Mouse (Mus musculus): ENCODE results near the gene Cacna2d3.

Gene Cacna2d3

DNA sequence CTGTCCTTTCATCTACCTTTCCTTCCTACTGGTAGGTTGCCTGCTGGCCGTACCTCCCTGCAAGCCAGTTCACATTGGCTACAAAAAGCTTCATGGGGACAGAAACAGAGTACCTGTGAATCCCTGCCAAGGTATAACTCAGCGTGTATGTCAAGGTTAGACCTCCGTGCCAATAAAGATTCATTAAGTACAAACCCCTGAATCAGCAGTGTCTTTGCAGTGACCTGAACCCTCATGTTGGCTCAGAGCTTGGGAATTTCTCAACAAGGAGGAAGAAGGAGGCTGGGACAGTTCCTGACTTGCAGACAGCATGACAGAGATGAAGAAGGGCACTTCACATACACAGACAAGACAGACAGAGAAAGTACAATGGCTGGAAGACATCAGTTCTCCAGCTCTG, 225.1 kb downstream of the Cacna2d3 start:
- no peak for DNase-seq (ENCODE audit: low read depth, low spot score)

DNA sequence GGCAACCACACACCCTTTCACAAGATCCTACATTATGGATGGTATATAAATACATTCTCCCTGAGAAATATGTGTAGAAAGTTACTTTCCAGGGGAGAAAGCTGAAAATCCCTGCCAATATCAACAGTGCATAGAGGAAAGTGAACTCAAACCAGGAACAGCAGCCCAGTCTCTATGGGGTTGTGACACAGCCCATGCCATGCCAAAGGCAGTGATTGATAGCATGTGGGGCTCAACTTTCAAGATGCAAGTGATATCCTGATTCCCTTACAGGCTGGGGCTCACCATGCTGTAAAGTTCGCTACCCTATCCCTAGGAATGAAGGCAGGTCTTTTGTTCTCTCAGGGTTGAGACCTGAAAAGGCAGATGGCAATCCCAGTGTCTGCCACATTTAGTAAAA, 229.9 kb downstream of the Cacna2d3 start:
- no peak for DNase-seq (ENCODE audit: low read depth, low spot score)

DNA sequence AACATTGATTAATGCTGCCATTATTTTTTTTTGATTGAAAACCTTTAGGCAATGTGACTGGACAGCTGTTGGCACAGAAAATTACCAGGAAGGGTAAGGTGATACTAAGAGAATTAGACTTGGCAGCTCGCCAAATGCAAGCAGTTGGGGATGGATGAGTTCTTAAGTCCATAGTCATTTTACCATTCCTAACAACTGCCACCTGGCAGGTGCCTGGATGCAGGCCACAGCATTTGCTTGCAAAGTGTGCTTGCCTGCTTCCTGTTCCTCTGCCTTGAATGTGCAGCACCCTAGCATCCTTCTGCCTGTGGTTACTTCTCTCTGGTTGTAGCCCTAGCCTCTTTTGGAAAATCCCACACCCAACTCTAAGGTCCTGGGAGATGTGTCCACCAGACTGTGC, 236.2 kb downstream of the Cacna2d3 start:
- DNase-seq (ENCODE audit: low read depth, low spot score) = no peak

DNA sequence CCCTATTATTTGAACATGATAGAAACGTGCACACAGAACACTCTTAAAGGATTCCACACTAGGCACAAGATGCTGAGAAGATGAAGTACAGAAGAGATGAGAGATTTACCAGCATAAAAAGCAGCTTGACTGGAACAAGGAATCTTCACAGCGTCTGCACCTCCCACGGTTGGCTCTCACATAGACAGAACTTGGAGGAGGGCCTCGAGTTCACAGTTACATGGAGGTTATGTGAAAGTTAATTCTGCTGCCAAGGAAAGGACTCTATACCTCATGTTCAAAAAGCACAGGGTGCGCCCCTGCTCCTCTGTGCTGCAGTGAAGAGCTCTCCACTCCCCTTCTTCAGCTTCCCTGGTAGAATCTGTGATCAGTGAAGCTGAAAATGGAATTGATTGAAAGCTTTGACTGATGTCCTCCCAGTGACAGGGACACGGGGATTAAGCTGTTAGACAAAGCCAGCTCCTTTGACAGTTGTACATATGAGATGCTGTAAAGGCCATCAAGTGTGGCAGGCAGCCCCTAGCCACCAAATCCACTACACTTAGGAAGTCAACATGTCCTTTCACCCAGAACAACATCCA, 243.2 kb downstream of the Cacna2d3 start:
- no peak for DNase-seq (ENCODE audit: low read depth, low spot score)

DNA sequence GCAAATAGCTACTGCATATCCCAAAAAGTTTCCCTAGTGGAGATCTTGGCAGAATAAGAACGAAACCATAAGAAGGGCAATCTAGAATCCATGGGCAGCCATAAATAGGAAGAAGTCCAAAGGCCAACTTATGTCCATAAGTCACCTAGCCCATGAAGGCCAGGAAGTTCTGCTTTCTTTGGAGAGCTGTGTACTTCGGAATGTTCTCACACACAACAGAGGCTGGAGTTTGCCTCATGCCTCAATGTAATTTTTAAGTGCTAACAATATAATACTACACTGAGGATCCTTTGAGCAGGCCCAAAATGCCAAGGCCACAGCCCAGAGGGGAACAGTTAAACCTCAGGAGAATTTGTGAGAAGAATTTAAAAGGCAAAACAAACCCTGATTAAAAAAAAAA, 257.4 kb downstream of the Cacna2d3 start:
- DNase-seq (ENCODE audit: low read depth, low spot score) = no peak

DNA sequence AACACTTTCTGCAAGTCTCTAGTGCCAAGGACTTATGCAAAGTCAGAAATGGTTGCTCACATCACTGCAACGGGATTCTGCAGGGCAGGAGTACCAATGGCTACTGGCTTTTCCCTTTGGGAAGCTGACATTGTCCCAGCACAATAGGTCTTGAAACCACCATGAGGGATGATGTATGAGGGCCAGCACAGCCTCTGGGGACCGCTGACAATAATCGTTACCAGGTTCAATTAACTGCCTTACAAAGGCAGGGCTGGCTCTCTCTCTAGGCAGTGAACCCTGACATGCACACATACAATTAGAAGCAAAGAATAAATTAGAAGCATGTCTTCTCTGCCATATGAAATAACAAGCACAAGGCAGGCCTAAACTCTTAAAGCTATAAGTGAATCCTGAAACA, 272.5 kb downstream of the Cacna2d3 start:
- DNase-seq (ENCODE audit: low read depth, low spot score) = no peak

DNA sequence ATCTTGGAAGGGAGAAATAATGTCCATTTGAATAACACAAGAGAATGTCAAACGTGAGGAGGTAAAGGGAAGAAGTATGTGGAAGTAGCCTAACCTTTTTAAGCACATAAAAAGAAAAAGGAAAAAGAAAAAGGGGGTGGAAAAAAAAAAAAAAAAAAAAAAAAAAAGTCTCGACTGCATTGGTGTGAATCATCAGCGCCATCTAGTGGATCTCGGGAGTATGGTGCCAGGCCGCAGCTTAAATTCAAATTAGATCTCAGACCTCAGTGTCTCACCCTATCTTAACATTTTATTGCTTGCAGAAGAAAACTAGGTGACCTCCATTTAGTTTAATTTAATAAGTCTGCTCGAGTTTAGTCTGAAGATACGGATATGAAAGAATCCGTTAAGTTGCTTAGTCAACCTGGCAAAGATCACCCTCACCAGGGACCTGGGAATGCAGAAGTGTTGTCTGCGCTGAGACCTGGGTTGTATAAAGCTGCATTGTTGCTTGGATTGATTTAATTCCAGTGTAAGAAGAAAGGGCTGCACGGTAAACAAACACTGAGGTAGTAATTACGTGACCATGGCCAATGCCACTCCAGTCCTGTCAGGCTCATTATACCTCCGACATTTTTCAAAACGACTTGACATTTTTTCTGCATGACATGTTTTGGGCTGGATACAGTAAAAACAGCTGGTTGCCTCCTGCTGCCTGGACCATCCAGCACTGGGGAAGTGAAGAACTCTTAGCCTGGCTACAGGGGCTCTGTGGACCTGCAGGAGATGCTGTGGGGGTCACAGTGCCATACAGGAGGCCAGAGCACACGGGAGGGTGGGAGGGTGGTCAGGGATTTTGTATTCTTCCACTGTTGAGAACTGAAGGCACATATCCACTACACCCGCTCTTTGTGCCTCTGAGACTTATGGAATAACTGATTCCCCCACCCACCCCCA, 278.3 kb downstream of the Cacna2d3 start:
- no peak for DNase-seq (ENCODE audit: low read depth, low spot score)

DNA sequence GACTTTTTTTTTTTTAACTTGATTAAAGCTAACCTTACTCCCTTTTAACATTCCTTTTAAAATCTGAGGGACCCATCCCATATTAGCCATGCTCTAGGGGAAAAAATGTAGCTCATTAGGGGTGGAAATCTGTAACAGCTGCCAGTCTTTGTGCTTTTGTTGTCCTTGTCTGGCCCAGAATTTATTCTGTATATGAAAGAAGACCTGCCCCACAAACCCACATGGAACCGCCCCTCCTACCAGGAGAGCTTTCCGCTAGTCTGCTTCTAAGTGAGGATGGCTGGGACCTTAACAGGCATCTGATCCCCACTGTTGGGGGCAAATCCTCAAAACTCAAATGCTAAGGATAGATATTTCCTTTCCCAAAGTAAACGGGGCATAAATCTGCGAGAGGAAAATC, 279.2 kb downstream of the Cacna2d3 start:
- DNase-seq (ENCODE audit: low read depth, low spot score) = no peak

DNA sequence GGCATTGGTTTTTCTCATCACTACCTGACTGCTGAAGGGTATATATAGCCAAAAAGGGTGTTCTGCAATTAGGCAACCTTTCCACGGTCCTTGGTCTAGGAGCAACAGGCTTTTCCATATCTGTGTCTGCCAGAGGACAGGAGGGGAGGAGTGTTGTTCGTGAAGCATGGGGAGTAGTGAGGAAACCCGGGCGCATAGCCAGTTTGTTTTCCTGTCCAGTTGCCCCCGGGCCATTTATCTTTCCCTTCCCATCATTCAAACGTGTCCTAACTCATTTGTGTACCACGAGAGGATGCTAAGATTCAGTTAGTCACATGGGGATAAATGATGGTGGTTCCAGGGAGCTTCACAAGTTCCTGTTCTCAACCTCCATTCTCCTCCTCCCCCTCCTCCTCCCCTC, 283.0 kb downstream of the Cacna2d3 start:
- DNase-seq (ENCODE audit: low read depth, low spot score) = no peak

DNA sequence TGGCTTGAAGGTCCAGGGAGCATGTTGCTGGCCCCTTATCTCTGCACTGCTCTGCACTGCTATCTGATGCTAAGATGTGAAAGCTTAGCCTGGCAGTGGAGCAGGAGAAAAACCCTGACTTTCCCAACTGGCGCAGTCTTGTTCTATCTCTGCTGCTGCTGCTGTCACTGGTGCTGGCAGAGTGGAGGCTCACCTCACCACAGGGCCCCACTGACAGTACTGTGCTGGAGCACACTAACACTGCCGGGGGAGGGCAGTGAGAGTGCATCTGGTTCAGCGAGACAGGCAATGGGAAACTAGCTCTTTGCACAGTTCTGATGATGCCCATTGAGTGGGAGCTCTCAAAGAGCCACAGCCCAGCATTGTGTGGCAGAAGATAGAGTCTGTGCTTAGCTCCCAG, 283.4 kb downstream of the Cacna2d3 start:
- DNase-seq (ENCODE audit: low read depth, low spot score) = no peak

DNA sequence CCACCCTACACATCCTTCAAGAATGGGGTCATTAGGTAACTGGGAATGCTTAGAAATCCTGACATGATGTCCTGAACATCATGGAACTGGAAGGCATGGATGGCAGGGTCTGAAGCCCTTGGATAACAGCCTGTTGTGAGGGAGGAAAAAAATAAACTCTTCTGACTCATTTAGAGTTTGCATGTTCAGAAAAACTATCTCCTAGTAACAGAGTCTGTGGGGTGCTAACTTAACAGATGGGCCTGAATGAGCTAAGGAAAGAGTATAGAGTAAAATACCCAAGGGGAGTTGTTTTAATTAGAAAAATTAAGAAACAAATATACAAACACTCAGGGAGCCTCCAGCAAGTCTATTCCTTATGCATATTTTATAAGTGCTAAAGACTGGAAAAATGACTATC, 286.5 kb downstream of the Cacna2d3 start:
- DNase-seq (ENCODE audit: low read depth, low spot score) = no peak

DNA sequence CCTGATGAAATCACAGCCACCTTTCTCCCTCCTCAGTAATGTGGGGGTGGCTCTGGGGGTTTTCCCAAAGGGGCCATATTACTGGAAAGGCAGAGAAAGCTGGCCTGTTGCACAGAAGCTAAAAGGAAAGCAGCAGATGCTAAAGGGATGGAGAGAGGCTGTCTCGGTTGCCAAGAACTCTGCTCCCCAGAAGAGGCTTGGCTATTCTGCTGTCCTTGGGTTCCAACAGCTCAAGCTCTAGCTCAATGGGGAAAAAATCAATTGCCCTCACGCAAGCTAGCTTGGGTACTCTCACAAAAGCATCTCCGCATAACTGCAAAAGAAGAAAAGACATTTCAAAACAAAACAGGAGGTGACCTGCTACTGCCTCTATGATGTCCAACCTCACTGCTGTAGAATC, 287.9 kb downstream of the Cacna2d3 start:
- DNase-seq (ENCODE audit: low read depth, low spot score) = no peak

DNA sequence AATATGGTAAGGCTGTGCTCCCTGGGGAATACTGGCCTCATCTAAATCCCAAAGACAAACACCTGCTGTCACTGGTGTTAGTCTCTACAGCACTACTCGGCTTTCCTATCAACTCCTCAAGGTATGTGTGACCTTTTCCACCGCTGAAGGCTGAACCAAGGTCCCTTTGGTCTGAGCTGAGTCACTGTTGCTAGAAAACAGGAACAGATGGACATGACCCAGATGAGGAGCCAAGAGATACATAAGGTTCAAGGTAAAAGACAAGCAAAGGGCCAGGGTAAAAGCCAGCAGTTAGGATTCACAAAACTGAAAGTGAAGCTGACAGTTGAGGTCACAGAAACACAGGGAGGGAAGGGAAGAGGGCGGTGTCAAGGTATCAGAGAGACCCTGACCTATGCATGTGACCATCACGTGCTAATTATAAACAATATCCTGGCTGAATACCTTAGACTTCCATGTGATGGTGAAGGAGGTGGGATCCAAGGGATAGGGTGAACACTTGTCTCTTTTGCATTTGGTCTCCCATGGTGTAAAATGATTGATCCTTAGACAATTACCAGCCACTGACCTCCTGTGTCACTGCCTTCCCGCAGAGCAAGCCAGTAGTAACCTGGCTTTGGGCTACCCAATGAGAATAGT, 288.5 kb downstream of the Cacna2d3 start:
- DNase-seq (ENCODE audit: low read depth, low spot score) = no peak

DNA sequence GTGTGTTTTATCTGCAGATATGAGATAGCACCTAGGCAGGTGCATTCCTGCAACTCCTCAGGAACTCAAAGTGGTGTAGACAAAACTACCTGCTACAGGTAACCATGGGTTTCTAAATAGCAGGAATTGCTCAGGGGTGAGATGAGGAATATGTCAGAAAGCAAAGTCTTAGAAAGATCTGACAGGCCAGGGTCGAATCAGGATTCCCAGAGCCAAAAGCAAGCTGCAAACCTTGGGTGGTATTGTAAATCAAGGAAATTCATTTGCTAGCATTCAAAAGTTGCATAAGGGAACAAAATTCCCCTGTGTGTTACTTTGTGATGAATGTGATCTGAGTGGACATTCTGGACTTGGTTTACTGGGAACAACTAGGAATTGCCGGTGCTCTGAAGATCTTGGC, 291.9 kb downstream of the Cacna2d3 start:
- DNase-seq (ENCODE audit: low read depth, low spot score) = no peak

DNA sequence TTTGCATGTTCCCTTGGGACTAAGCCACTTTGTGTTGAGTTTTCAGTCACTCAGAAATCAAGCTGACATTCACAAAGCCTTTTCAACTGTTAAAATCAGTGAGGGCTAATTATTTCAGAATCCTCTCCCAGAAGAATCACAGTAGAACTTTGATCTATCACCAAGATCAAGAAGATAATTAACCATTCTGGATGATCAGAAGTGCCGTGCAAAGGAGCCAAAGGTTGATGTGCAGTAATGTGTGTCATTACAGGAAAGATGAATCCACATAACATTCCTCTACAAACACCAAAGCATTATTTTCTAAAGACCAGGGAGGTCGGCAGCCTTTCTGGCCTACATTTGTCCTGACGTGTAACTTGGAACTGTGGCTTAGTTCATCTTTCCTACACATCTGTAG, 296.0 kb downstream of the Cacna2d3 start:
- no peak for DNase-seq (ENCODE audit: low read depth, low spot score)

DNA sequence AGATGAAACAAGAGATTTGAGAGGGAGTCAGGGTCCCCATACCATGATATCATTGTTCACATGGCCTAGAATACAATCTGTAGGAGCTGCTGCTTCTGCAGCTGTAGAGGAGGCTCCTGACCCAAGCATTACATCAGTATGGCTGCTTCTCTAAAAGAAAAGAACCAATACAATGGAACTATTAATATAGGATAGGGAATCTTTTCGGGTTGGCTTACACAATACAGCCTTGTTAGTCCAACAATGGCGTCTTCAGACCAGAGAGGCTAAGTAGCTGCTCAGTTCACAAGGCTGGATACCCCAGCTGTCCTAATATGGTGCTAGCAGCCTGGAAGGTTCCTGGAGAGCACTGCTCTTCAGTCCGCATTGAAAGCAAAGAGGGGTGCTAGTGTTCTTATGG, 296.5 kb downstream of the Cacna2d3 start:
- no peak for DNase-seq (ENCODE audit: low read depth, low spot score)

DNA sequence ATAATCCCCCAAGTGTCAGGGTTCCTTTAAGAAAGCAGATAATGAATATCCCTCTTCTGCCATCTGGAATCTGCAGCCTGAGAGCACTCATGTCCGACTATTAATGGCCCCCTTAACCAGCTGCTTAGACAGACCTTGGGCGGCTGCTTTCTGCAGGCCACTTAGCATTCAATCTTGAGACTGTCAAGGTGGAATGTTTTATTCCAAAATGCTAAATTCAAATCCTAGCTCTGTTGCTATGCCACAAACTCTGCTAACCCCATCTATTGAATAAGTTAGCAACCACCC, 315.8 kb downstream of the Cacna2d3 start:
- DNase-seq (ENCODE audit: low read depth, low spot score) = no peak

DNA sequence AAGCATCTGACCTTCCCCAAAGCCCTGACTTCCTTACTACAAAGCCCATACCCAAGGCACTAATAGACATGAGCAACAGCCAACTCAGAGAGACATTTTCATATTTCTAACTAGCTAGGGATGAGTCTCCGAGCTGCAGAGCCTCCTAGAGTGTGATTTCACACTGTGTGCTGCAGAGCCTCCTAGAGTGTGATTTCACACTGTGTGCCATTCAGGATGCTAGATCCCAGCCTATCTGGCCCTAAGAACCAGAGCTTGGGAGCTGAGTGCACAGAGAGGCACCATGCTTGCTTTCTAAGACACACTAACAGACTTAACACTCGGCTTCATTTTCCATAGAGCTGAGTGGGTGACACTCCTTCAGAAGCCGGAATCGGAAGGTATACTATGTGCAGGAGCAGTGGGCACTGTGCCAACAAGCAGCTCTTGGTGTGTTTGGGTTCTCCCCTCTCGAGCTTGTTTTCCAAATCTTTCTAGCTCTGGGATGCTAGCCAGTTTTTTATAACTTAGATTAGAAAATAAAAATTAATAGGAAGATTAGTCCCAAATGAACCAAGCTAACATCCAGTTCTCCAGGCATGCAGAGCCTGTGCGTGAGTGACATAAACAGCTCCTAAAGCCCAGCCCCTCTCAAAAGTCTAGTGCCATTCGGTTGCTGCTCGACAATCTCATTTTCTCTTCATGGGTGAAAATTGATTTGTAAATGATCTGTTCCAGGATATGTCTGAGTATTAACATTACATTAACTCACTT, 316.4 kb downstream of the Cacna2d3 start:
- no peak for DNase-seq (ENCODE audit: low read depth, low spot score)

DNA sequence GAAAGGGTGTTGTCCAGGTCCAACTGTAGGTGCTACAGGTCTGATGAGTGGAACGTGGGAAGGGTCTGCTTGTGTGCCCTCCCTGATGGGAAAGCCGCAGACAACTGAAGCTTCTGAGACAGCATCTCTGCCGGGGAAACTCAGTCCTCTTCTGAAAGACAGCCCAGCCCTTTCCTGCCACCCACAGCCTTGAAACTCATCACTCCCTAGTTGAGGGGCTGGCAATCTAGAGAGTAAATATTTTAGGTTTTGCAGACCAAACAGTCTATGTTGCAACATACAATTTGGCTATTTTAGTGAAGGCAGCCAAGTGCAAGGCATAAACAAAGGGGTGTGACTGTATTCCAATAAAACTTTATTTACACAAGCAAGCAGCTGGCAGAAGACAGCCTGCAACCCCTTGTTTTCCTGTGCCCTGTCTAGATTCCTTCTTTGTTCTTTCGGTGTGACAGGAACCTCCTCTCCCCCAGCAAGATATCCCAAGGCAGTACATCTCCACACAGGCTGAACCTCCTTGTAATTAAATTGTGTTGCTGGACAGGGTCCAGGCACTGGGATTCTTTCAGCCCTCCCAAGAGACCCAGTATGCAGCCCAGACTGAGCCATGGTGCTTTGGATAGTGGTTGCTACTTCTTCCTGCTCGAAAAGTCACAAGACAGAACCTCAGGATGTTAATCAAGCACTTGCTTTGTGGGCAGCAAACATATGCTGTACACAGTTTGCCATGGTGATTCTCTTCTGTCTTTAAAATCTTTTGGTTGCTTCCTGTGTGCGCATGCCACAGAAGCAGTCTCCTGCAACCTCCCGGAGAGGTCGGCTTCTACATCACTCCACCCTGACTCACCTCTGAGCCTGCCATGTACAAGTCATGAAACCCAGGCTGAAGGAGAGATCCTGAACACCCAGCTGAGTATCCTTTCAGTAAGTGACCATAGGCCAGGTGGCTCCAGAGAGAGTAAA, 317.5 kb downstream of the Cacna2d3 start:
- DNase-seq (ENCODE audit: low read depth, low spot score) = no peak

DNA sequence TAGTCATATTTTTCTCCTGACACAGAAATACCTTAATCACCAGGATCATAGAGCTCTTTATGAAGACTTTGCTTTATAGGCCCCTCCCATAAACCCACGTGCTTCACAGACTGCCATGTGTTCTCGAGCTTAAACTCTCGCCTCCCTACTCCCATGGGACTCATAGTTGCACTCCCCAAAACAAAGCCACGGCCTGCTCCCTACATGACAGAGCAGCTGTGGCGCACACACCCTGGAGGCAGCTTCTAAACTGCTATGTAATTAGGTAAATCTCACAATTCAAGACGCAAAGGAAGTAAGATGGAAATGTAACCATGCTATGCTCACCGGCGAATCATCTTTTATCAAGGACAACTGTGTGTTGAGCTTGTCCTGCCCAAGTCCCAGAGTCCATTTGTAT, 319.2 kb downstream of the Cacna2d3 start:
- DNase-seq (ENCODE audit: low read depth, low spot score) = no peak

DNA sequence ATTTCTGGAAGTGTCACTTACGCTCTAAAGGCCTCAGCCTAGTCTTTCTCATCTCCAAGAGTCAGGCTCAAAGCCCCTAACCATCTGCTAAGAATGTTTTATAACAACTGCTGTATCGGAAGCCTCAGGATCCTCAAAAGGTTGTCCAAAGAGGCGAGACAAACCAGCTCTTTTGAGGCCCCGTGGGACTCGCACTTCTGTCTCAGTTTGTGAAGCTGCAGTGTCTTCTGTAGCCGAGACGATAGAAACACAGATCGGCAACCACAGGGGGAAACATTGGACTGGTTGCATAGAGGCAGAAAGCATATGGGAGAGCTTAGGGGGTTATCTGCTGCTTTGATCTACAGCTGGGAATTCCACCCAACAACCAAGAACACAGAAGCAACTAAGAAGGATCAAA, 327.9 kb downstream of the Cacna2d3 start:
- DNase-seq (ENCODE audit: low read depth, low spot score) = no peak

Data from CD4-positive helper T cell, adult 2 months (primary cell).